Mouse (Mus musculus) CD4-positive helper T cell, adult 2 months (primary cell): ENCODE measurements at regions not wholly inside any gene's neighbourhood (a gene's known extent, or its start where the extent isn't known, plus 50 kb on each side); places are given as distances from the start of the nearest gene placed in this dataset.

Experiments used
- DNase-seq: peaks from one replicate; pipeline ENCODE4 v3.0.0-alpha.2; 2012; ENCODE audit warnings: low read depth, missing footprints, low spot score

- no peak for DNase-seq
These were observed 85.0 kb downstream of the Bach1 start for GRCm38 (mm10) chr16:87783561-87784304.

DNA sequence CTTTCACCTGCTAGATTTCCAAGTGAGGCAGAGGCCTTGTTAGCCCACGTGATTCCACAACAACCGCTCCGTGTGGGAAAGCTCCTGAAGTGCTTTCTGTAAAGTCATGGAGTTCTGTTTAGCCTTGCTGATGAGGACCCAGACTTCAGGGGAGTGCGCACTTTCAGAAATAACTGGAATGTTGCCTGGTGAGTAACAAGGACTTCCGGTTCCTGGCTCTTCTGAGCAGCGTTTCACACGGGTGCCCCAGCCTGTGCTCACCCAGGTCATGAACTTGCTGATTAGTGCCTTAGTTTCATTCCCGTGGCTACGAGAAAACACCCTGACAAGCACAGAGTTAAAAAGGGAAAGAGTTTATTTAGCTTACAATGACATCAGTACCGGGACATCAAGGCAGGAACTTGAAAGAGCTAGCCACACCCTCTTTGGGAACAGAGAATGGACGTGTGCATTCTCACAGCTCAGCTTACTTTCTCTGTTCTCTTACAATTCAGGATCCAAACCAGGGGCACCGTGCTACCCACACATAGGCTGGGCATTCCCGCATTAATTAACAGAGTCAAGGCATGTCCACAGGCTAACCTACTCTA is 85.8 kb downstream of the Bach1 start:
- no peak for DNase-seq

DNA sequence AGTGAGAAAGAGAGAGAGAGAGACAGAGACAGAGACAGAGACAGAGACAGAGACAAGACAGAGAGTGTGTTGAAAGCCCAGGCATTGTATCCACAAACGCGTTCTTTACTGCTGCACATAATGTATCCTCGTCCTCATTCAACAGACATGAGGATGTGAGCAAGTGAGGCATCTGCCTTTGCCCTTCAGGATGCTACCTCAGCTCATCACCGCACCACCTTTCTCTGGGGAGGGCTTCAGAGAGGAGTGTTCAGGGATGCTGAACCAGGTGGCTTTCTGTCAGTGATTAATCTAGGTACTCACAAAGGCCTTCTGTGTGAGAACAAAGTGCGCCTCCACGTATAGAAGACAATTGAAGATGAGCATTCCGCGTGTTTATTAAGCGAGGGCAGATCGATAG is 90.8 kb downstream of the Bach1 start:
- DNase-seq, result no peak

DNA sequence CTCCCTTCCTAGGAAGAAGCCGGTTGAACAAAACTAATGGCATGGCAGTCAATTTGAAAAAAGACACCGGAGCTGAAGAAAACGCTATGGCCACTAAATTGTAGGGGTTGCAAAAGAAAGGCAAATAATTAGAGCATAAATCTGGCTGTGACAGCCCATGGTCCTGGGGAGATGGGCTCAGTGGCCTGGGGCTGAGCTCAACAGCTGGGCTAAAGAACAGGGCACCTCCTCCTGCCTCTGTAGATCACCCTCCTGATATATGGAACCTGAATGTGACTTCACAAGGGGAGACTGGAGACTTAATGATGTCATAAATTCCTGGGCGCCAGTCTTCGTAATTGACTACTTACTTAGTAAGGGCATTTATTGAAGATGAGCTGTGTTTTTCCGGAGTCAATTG is 91.2 kb downstream of the Bach1 start:
- DNase-seq, result no peak

- DNase-seq, result no peak
These were observed 97.9 kb downstream of the Bach1 start for GRCm38 (mm10) chr16:87796514-87797248.

DNA sequence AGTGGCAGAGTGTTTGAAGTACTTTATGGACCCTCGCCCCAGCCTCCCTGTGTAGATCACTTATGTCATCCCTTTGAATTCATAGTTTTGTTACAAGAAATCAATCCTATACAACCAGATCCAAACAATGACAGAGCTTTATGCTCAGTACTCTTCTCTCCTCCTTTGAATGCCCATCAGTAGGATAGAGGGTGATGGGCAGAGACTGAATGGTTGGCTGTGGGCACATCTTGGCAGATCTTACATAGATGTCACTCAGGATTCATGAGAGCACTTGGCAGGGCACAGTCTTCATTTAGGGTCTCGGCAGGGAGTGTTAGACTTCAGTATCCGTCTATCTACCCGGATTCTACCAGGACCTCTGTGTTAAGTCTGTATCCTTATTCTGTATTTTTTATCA is 103.6 kb downstream of the Bach1 start:
- DNase-seq, result no peak

DNA sequence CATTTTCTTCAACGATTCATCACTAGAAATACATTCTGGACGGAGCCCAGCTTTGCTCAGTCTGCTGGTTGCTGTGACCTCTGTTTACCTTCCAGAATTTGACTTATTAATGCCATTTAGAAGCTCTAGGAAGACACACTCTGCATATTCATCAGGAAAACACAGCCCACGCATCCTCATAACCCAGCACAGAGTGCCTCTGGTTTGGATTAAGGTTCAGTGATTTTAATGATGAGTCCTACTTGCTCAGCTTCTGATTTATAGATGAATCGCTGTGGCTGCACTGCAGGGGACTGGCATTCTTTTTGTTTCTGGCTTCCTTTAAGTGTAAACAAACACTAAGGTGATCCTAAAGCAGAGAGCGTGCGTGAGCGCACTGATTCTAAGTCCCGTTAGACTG is 118.8 kb downstream of the Bach1 start:
- no peak for DNase-seq

GRCm38 (mm10) chr16:87834296-87834695 is 135.6 kb downstream of the Bach1 start:
- DNase-seq, result no peak

DNA sequence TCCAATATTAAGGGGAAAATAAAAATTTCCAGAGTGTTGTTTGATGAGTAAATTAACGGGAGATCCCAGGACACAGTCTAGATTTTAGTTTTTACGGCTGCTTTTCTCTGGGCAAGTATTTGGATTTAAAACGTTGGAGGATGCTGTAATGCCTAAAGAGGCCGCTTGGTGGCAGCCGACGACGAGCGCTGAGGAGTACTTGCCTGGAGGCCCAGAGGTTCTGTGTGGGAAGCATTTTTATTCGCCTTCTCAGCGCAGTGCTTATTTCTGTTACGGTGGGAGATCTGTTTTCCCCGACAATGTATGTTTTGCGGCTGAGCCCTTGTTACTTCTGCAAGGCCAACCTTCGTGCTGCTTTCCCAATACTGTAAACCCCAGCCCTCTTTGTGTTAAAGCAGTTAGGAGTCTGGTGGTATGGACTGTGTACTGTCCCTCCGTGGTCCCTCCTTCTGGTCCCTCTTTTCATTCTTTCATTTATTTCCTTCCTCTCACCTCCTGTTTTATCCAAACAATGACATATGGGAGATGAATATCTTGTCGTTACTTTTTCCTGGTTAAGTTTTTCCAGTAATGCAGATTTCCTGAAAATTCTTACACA is 142.3 kb downstream of the Bach1 start:
- DNase-seq, result peak; percentile 28
